Mouse (Mus musculus): Measurements from ENCODE around the gene Ccno. TPM values are rescaled to one million over a fixed set of nuclear protein-coding genes. Genes with fewer than 3 reads are reported as not detected.
A peak's percentile ranks its signal among the peaks of the same experiment; 100 is the strongest.

Ccno gene
- polyA plus RNA-seq, 1 experiment, result 0.47 TPM

DNA sequence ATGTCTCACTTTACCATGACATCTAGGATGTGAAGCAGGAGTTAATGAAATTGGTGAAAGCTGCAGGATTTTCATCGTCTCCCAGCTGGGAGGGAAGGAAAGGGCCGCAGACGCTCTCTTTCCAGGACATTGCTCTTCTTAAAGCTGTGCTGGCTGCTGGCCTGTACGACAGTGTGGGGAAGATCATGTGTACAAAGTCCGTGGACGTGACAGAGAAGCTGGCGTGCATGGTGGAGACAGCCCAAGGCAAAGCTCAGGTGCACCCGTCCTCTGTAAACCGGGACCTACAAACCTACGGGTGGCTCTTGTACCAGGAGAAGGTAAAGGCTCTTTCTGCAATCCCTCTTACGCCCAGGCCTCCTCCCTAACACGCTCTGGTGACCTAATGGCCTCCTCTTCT, 23.2 kb upstream of the Ccno start:
- peak; percentile 75 for DNase-seq
- no peaks in the 10 kb centered on the region for H3K27me3 ChIP-seq (replicated peaks; ENCODE audit: control insufficient read depth, insufficient read depth, low read length)
- no peak overlapping the region for H3K27ac ChIP-seq (ENCODE audit: insufficient read depth, low read depth, low read length)
- TF ChIP-seq POLR2A (IDR thresholded peaks at IDR 0.05; ENCODE audit: low read depth, low read length), result no peak
- TF ChIP-seq CTCF (conservative IDR thresholded peaks at IDR 0.05; ENCODE audit: insufficient read depth, insufficient read length, low read depth, low read length), result no peak
- 70% methylated on average over 12 of the region's 12 CpGs for WGBS
- no peaks in the 10 kb centered on the region for H3K4me1 ChIP-seq (ENCODE audit: control insufficient read depth, insufficient read depth, low read length)
- peaks cover 3% of the 10 kb centered on the region for H3K36me3 ChIP-seq (ENCODE audit: control insufficient read depth, insufficient read depth, low read length)
- no peak overlapping the region for H3K4me3 ChIP-seq (ENCODE audit: insufficient read depth, low read depth, low read length)

DNA sequence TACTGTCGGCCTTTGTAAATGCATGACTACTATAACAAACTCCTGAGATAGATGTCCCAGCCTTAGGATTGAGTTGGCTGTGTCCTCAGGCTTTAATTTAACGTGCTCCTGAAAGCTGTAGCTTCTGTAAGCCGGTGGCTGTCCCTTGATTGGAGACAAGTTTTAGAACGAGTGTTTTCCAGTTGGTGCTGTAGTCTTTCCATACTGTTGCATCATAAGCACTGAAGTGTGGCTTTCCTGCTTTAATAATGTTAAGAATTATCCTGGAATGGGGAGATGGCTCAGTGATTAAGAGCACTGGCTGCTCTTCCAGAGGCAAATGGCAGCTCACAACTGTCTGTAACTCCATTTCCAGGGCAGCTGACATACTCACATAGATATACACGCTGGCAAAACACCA, 20.3 kb upstream of the Ccno start:
- peaks cover 3% of the 10 kb centered on the region for H3K36me3 ChIP-seq (ENCODE audit: control insufficient read depth, insufficient read depth, low read length)
- H3K4me1 ChIP-seq (ENCODE audit: control insufficient read depth, insufficient read depth, low read length), result no peaks in the 10 kb centered on the region
- H3K27ac ChIP-seq (ENCODE audit: insufficient read depth, low read depth, low read length), result no peak overlapping the region
- no peak for DNase-seq
- no peaks in the 10 kb centered on the region for H3K27me3 ChIP-seq (replicated peaks; ENCODE audit: control insufficient read depth, insufficient read depth, low read length)
- TF ChIP-seq CTCF (conservative IDR thresholded peaks at IDR 0.05; ENCODE audit: insufficient read depth, insufficient read length, low read depth, low read length) (no peak), POLR2A (IDR thresholded peaks at IDR 0.05; ENCODE audit: low read depth, low read length) (no peak)
- 89% methylated on average over 5 of the region's 5 CpGs for WGBS
- H3K4me3 ChIP-seq (ENCODE audit: insufficient read depth, low read depth, low read length), result no peak overlapping the region

GRCm38 (mm10) chr13:112976720-112977119, 10.9 kb upstream of the Ccno start:
- Histone ChIP-seq H3K27me3 (replicated peaks; ENCODE audit: control insufficient read depth, insufficient read depth, low read length) (no peaks in the 10 kb centered on the region; the same call in 1 of the 2 replicates), H3K27ac (ENCODE audit: insufficient read depth, low read depth, low read length) (no peak overlapping the region), H3K4me1 (ENCODE audit: control insufficient read depth, insufficient read depth, low read length) (no peaks in the 10 kb centered on the region), H3K4me3 (ENCODE audit: insufficient read depth, low read depth, low read length) (no peak overlapping the region), H3K36me3 (ENCODE audit: control insufficient read depth, insufficient read depth, low read length) (no peaks in the 10 kb centered on the region)
- no peak for DNase-seq
- WGBS, result 41% methylated on average over 10 of the region's 10 CpGs
- TF ChIP-seq CTCF (conservative IDR thresholded peaks at IDR 0.05; ENCODE audit: insufficient read depth, insufficient read length, low read depth, low read length), result no peak
- TF ChIP-seq POLR2A (IDR thresholded peaks at IDR 0.05; ENCODE audit: low read depth, low read length), result no peak

GRCm38 (mm10) chr13:112985605-112986450, 1.8 kb upstream of the Ccno start:
- TF ChIP-seq POLR2A (IDR thresholded peaks at IDR 0.05; ENCODE audit: low read depth, low read length) (no peak), CTCF (conservative IDR thresholded peaks at IDR 0.05; ENCODE audit: insufficient read depth, insufficient read length, low read depth, low read length) (no peak)
- no peak overlapping the region for H3K27ac ChIP-seq (ENCODE audit: insufficient read depth, low read depth, low read length)
- H3K27me3 ChIP-seq (replicated peaks; ENCODE audit: control insufficient read depth, insufficient read depth, low read length), result no peaks in the 10 kb centered on the region
- 44% methylated on average over 18 of the region's 18 CpGs for WGBS
- DNase-seq, result no peak
- H3K4me1 ChIP-seq (ENCODE audit: control insufficient read depth, insufficient read depth, low read length), result 0 out of 2 replicates have a peak, but pooled peaks cover 3% of the 10 kb centered on the region
- H3K36me3 ChIP-seq (ENCODE audit: control insufficient read depth, insufficient read depth, low read length), result no peaks in the 10 kb centered on the region
- H3K4me3 ChIP-seq (ENCODE audit: insufficient read depth, low read depth, low read length), result no peak overlapping the region

- no peak overlapping the region for H3K4me3 ChIP-seq (ENCODE audit: insufficient read depth, low read depth, low read length)
- H3K27me3 ChIP-seq (replicated peaks; ENCODE audit: control insufficient read depth, insufficient read depth, low read length), result no peaks in the 10 kb centered on the region
- no peak for DNase-seq
- no peaks in the 10 kb centered on the region for H3K36me3 ChIP-seq (ENCODE audit: control insufficient read depth, insufficient read depth, low read length)
- H3K27ac ChIP-seq (ENCODE audit: insufficient read depth, low read depth, low read length), result no peak overlapping the region
- 0 out of 2 replicates have a peak, but pooled peaks cover 3% of the 10 kb centered on the region for H3K4me1 ChIP-seq (ENCODE audit: control insufficient read depth, insufficient read depth, low read length)
- WGBS, result 7% methylated on average over 17 of the region's 17 CpGs
- TF ChIP-seq CTCF (conservative IDR thresholded peaks at IDR 0.05; ENCODE audit: insufficient read depth, insufficient read length, low read depth, low read length) (no peak), POLR2A (IDR thresholded peaks at IDR 0.05; ENCODE audit: low read depth, low read length) (no peak)
Observed at GRCm38 (mm10) chr13:112986451-112986950, 1.1 kb upstream of the Ccno start.

- Histone ChIP-seq H3K36me3 (ENCODE audit: control insufficient read depth, insufficient read depth, low read length) (no peaks in the 10 kb centered on the region), H3K27me3 (replicated peaks; ENCODE audit: control insufficient read depth, insufficient read depth, low read length) (no peaks in the 10 kb centered on the region), H3K27ac (ENCODE audit: insufficient read depth, low read depth, low read length) (no peak overlapping the region), H3K4me3 (ENCODE audit: insufficient read depth, low read depth, low read length) (peak overlapping the region; percentile 47), H3K4me1 (ENCODE audit: control insufficient read depth, insufficient read depth, low read length) (0 out of 2 replicates have a peak, but pooled peaks cover 3% of the 10 kb centered on the region)
- WGBS, result under 1% methylated on average over 39 of the region's 39 CpGs
- TF ChIP-seq POLR2A (IDR thresholded peaks at IDR 0.05; ENCODE audit: low read depth, low read length), result no peak
- no peak for TF ChIP-seq CTCF (conservative IDR thresholded peaks at IDR 0.05; ENCODE audit: insufficient read depth, insufficient read length, low read depth, low read length)
- no peak for DNase-seq
Observed at GRCm38 (mm10) chr13:112987991-112988390, 389 bp downstream of the Ccno start.

DNA sequence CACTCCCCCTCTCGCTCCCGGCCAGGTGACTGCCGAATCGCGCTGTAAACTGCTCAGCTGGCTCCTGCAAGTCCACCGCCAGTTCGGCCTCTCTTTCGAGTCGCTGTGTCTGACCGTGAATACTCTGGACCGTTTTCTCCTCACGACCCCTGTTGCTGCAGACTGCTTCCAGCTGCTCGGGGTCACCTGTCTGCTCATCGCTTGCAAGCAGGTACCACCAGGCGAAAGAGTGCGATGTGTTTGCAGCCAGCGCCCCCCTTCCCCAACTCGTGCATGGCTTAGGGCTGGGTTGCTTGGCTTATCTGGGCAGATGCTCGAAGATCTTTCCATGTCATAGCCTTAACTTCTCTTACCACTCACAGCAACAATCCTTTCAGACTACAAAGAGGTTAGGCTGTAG, 1.3 kb downstream of the Ccno start:
- peaks cover 4% of the 10 kb centered on the region; the same call in 1 of the 2 replicates for H3K4me1 ChIP-seq (ENCODE audit: control insufficient read depth, insufficient read depth, low read length)
- 3% methylated on average over 19 of the region's 19 CpGs for WGBS
- peaks cover 4% of the 10 kb centered on the region; the same call in 1 of the 2 replicates for H3K27me3 ChIP-seq (replicated peaks; ENCODE audit: control insufficient read depth, insufficient read depth, low read length)

More for the DNA sequence above, 1.3 kb downstream of the Ccno start:
- no peak for DNase-seq
- H3K27ac ChIP-seq (ENCODE audit: insufficient read depth, low read depth, low read length), result no peak overlapping the region
- TF ChIP-seq POLR2A (IDR thresholded peaks at IDR 0.05; ENCODE audit: low read depth, low read length) (no peak), CTCF (conservative IDR thresholded peaks at IDR 0.05; ENCODE audit: insufficient read depth, insufficient read length, low read depth, low read length) (no peak)
- H3K36me3 ChIP-seq (ENCODE audit: control insufficient read depth, insufficient read depth, low read length), result no peaks in the 10 kb centered on the region
- H3K4me3 ChIP-seq (ENCODE audit: insufficient read depth, low read depth, low read length), result no peak overlapping the region
